ENCODE assay signal across 21 mouse cellular contexts in the genomic region with DNA sequence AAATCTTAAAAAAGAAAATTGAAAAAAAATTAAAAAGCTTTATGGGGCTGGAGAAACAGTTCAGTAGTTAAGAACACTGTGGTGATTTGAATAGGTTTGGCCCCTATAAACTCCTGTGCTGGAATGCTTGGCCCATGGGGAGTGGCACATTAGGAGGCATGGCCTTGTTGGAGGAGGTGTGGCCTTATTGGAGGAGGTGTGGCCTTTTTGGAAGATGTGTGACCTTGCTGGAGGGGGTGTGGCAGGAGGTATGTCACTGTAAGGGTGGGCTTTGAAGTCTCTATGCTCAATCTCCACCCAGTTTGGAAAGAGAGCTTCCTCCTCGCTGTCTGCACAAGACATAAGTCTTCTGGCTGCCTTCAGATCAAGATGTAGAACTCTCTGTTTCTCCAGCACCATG. TPM values are rescaled to one million over a fixed set of nuclear protein-coding genes. Genes with fewer than 3 reads are reported as not detected.
A peak's percentile ranks its signal among the peaks of the same experiment; 100 is the strongest.
DNase-seq lines count a peak whose midpoint lies in the region; ATAC-seq lines count a peak whose summit lies in the region.
"Had no signal": no experiment of that assay in that cellular context is flagged by ENCODE, and none has a peak within 500 bp of the region (broad histone marks: within the 10 kb centered on the region; RNA-seq: fewer than 3 reads in every experiment).

No protein-coding gene starts in this region.

- no peaks in the 10 kb centered on the region for H3K9me3 ChIP-seq in midbrain, embryonic 14.5 days (ENCODE audit: control insufficient read depth, low read length)
- H3K9me3 ChIP-seq in hindbrain, embryonic 11.5 days (ENCODE audit: control insufficient read depth, low read length) = no peaks in the 10 kb centered on the region
- H3K9me3 ChIP-seq: forebrain, embryonic 15.5 days; heart, embryonic 15.5 days had no signal

- no peak overlapping the region for H3K27ac ChIP-seq in midbrain, embryonic 14.5 days (replicated peaks; ENCODE audit: low read depth, low read length)
- H3K27ac ChIP-seq in hindbrain, embryonic 11.5 days (ENCODE audit: low read depth, low read length) = no peak overlapping the region
- H3K27ac ChIP-seq: embryonic facial prominence, embryonic 13.5 days; forebrain, embryonic 15.5 days; heart, embryonic 15.5 days; hindbrain, embryonic 14.5 days had no signal

- no peaks in the 10 kb centered on the region for H3K36me3 ChIP-seq in midbrain, embryonic 14.5 days (ENCODE audit: control insufficient read depth, insufficient read depth, low read length)
- H3K36me3 ChIP-seq in hindbrain, embryonic 11.5 days (ENCODE audit: control insufficient read depth, insufficient read depth, low read length) = no peaks in the 10 kb centered on the region
- H3K36me3 ChIP-seq: embryonic facial prominence, embryonic 13.5 days; forebrain, embryonic 15.5 days; heart, embryonic 15.5 days had no signal

- H3K27me3 ChIP-seq in midbrain, embryonic 14.5 days (ENCODE audit: control insufficient read depth, insufficient read depth, low read length) = no peaks in the 10 kb centered on the region
- no peaks in the 10 kb centered on the region for H3K27me3 ChIP-seq in hindbrain, embryonic 11.5 days (ENCODE audit: control insufficient read depth, insufficient read depth, low read length)
- H3K27me3 ChIP-seq: embryonic facial prominence, embryonic 13.5 days; forebrain, embryonic 15.5 days; heart, embryonic 15.5 days had no signal

- no peak overlapping the region for H3K4me3 ChIP-seq in midbrain, embryonic 14.5 days (replicated peaks; ENCODE audit: low read depth, low read length)
- no peak overlapping the region for H3K4me3 ChIP-seq in hindbrain, embryonic 11.5 days (ENCODE audit: low read depth, low read length)
- H3K4me3 ChIP-seq: embryonic facial prominence, embryonic 13.5 days; forebrain, embryonic 15.5 days; heart, embryonic 15.5 days had no signal

- H3K4me1 ChIP-seq in midbrain, embryonic 14.5 days (ENCODE audit: control insufficient read depth, insufficient read depth, low read length) = peaks cover 3% of the 10 kb centered on the region; the same call in 1 of the 2 replicates
- H3K4me1 ChIP-seq in hindbrain, embryonic 11.5 days (replicated peaks; ENCODE audit: control insufficient read depth, insufficient read depth, low read length) = no peaks in the 10 kb centered on the region

- ATAC-seq in CD4-positive, CD25-positive, alpha-beta regulatory T cell, adult 4 months = no peak
- no peak for ATAC-seq in inflammation-experienced regulatory T-cells, adult 6 months
- no peak for ATAC-seq in midbrain, embryonic 14.5 days (ENCODE audit: low FRiP score, low TSS enrichment)
- no peak for ATAC-seq in hindbrain, embryonic 11.5 days (ENCODE audit: low FRiP score)
- ATAC-seq: forebrain, embryonic 15.5 days; intestine, embryonic 16.5 days had no signal

- H3K9ac ChIP-seq in midbrain, embryonic 14.5 days (replicated peaks; ENCODE audit: low read length) = no peak overlapping the region
- H3K9ac ChIP-seq in hindbrain, embryonic 11.5 days (ENCODE audit: low read depth, low read length) = no peak overlapping the region
- H3K9ac ChIP-seq: embryonic facial prominence, embryonic 13.5 days; forebrain, embryonic 15.5 days; heart, embryonic 15.5 days; hindbrain, embryonic 14.5 days had no signal

- peak; percentile 15 for DNase-seq in CD4-positive, CD25-positive, alpha-beta regulatory T cell, adult 2 months (ENCODE audit: low read depth, low spot score)
- DNase-seq in CD4-positive helper T cell, adult 2 months (ENCODE audit: low read depth, low spot score) = peak; percentile 13
- DNase-seq in R1 (ENCODE audit: low read depth, low spot score) = peak; percentile 87
- no peak for DNase-seq in midbrain, embryonic 14.5 days
- no peak for DNase-seq in hindbrain, embryonic 11.5 days (ENCODE audit: low spot score)
- DNase-seq: adrenal gland, adult 2 months; adrenal gland, postnatal 25 days; cerebellum, adult 18-20 months; cerebellum, adult 9-11 months; gastrocnemius, postnatal 36 days; heart, adult 18-20 months; heart, postnatal 14 days; kidney, adult 2 months had no signal

- H3K4me2 ChIP-seq in midbrain, embryonic 14.5 days (ENCODE audit: low read length) = no peak overlapping the region
- no peak overlapping the region for H3K4me2 ChIP-seq in hindbrain, embryonic 11.5 days (replicated peaks; ENCODE audit: low read depth, low read length)
- H3K4me2 ChIP-seq: embryonic facial prominence, embryonic 13.5 days; forebrain, embryonic 15.5 days; heart, embryonic 11.5 days; heart, embryonic 15.5 days; hindbrain, embryonic 14.5 days had no signal

- 91% methylated on average over 1 of the region's 1 CpGs for WGBS in midbrain, embryonic 14.5 days
- 96% methylated on average over 1 of the region's 1 CpGs for WGBS in hindbrain, embryonic 11.5 days

RNA-seq across cellular contexts. Expression of a gene that starts 3.3 kb away (rescaled TPM):
- 10 to 100 TPM in 1 of 2 experiments, 1 to 10 TPM in 1; 9.8 to 10.6 TPM for polyA plus RNA-seq in CD4-positive, CD25-positive, alpha-beta regulatory T cell, adult 4 months (2017; shearing (Covaris generic))
- polyA plus RNA-seq in inflammation-experienced regulatory T-cells, adult 6 months (2017; shearing (Covaris generic)) = 10 to 100 TPM in 2 of 3 experiments, 1 to 10 TPM in 1; 6.1 to 13.0 (median 12.7) TPM
- polyA plus RNA-seq in midbrain, embryonic 14.5 days (2014; fragmentation: Nextera tagmentation; extraction: Ambion mirVana) = 6.0 and 7.6 TPM in 2 replicates
- polyA plus RNA-seq in hindbrain, embryonic 11.5 days (2014; fragmentation: Nextera tagmentation; extraction: Ambion mirVana) = 8.4 and 8.8 TPM in 2 replicates

RNA-seq across cellular contexts. Expression of a gene that starts 31.9 kb away (rescaled TPM):
- polyA plus RNA-seq in CD4-positive, CD25-positive, alpha-beta regulatory T cell, adult 4 months (2017; shearing (Covaris generic)) = 10 to 100 TPM; 12.4 to 18.7 TPM
- 10 to 100 TPM in 2 of 3 experiments, 1 to 10 TPM in 1; 9.9 to 18.0 (median 16.6) TPM for polyA plus RNA-seq in inflammation-experienced regulatory T-cells, adult 6 months (2017; shearing (Covaris generic))
- polyA plus RNA-seq in midbrain, embryonic 14.5 days (2014; fragmentation: Nextera tagmentation; extraction: Ambion mirVana) = 21.2 and 21.4 TPM in 2 replicates
- 20.8 and 25.1 TPM in 2 replicates for polyA plus RNA-seq in hindbrain, embryonic 11.5 days (2014; fragmentation: Nextera tagmentation; extraction: Ambion mirVana)

RNA-seq across cellular contexts. Expression of a gene that starts 53.5 kb away (rescaled TPM):
- polyA plus RNA-seq in CD4-positive, CD25-positive, alpha-beta regulatory T cell, adult 4 months (2017; shearing (Covaris generic)) = not detected
- polyA plus RNA-seq in inflammation-experienced regulatory T-cells, adult 6 months (2017; shearing (Covaris generic)) = not detected
- polyA plus RNA-seq in midbrain, embryonic 14.5 days (2014; fragmentation: Nextera tagmentation; extraction: Ambion mirVana) = not detected in 2 replicates
- polyA plus RNA-seq in hindbrain, embryonic 11.5 days (2014; fragmentation: Nextera tagmentation; extraction: Ambion mirVana) = not detected in 2 replicates
- polyA plus RNA-seq: adrenal gland, adult 2 months; embryonic facial prominence, embryonic 13.5 days; forebrain, embryonic 15.5 days; heart, embryonic 11.5 days; heart, embryonic 15.5 days; hindbrain, embryonic 14.5 days; intestine, embryonic 16.5 days had no signal

Comparison
In these comparisons a context has a peak if more than half of its experiments do, and no peak if none do; other contexts are left out.
1. DNase-seq: peak in CD4-positive, CD25-positive, alpha-beta regulatory T cell, adult 2 months (single experiment), CD4-positive helper T cell, adult 2 months (single experiment) and R1 (single experiment); none in midbrain, embryonic 14.5 days (single experiment) and hindbrain, embryonic 11.5 days (single experiment).